Mouse (Mus musculus) cortical plate, adult 2 months (tissue): ENCODE results near the gene Pgs1.

Experiments used
- CTCF ChIP-seq: fragments of 200-500 bp; IDR thresholded peaks from 2 replicates; pipeline ENCODE4 v1.5.1; 2011; ENCODE audit warnings: mild to moderate bottlenecking, control low read depth, low read length; ENCODE audit not compliant: insufficient read depth; ENCODE audit errors: extremely low read depth
- POLR2A ChIP-seq: fragments of 200-500 bp; IDR thresholded peaks from 2 replicates; pipeline ENCODE4 v1.6.1; 2011; ENCODE audit warnings: mild to moderate bottlenecking, low read length, control low read depth; ENCODE audit not compliant: insufficient read depth; ENCODE audit errors: extremely low read depth

DNA sequence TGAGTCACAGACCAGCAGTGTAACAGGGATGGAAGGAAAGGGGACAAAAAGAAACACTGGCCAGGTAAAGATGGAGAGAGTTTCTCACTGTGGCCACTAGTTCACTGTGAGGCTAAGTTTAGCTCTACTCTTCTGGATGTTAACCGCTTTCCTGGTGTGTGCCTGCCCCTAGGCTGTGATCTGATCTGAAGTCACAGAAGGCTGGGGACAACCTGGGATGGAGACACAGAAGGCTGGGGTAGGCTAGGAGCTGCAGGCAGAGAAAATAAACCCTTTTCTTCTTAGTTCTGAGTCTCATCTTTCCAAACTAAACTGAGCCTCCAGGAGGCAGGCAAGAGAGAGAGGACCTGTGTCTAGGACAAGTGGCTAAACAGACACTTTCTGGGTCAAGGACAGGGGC lies 21.8 kb upstream of the Pgs1 start:
- TF ChIP-seq POLR2A (no peak), CTCF (no peak)
